Mouse (Mus musculus) cerebellum, postnatal 36 days (tissue): ENCODE data around the gene Macrod1.

ENCODE experiments used
- DNase-seq, 2 experiments: peaks; one replicate each; pipeline ENCODE4 v3.0.0; 2021 to 2022; ENCODE audit warnings: mixed read lengths in 2 of 2

The Macrod1 gene

DNA sequence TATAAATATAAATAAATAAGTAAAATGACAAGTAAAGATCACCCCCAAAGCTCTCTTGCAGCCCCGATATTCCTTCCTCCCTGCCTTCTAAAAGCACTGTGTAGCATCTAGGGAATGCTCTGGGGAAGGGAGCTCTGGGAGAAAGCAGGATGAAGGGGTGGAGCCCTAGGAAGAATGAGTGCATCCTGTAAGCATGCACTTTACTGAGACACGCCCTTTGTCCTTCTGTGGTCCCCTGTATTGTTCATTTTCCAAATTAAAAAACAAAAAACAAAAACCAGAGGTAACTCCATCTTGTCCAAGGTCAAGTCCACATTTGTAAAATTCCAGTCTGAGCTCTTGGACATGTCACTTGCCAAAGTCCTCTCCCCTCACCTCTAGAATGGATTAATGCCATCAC is 148.3 kb downstream of the Macrod1 start:
- no peak for DNase-seq

DNA sequence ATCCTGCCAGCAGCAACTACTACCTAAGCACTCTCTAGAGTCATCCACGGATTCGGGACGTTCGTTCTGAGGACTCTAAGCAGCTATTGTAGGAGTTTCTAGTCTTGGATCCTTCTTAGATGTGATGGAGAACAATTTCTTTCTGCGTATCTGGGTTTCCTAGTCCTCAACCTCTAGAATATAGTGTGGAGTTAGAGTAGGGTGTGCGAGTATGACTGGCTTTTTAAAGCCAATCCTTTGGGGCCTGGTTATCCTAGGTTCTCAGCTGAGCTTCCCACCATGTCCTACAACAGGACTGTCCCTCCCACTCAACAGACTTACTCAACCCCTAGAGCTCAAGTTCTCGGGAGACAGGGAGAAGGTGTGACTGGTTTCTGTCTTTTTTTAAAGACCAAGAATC is 148.7 kb downstream of the Macrod1 start:
- DNase-seq = no peak

DNA sequence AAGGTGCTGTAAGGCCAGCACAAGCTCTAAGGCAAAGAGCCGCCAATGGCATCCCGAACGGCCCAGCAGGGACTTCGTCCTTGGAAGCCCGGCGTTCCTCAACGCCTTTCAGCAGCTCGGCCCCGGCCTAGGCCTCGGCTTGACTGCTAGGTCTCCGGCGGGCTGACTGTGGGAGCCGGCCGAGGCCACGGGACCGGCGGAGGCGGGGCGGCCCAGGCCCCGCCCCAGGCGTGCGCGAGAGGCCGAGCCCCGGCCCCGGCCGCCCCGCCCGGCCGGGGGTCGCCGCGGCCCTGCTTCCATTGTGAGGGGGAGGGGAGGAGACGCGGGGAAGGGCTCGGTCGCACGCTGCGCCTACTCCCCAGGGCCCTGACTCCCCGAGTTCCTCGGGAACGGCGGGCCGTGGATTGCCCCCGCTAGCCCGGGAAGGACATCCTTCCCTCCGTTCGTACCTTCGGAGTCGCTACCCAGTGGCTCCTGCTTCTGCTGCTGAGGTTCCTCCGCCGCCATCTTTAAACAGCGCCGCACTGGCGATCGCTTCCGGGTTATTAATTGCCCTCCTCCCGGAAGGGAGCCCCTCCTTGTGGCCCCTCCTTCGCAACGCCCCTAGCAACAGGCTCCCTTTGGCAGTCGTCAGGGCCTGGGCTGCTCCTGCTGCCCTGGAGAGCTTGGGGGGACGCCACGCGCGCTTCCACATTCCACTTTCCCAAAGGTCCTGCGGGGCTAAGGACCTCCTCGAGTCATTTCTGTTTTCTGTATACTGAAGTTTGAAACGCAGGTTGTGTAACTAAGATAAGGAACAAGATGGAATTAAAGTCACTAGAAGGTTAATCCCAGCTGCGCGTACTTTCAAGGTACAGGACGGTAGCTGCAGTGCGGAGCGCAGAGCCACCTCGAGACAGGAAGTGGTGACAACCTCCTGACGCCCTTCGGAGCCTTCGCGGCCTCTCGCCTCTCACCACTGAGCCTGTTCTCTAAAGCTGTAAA is 149.4 kb downstream of the Macrod1 start, which contains the start of gene Otub1:
Gene Otub1 (minus strand): TSS at position 564 of the 984 bp plus-strand sequence.
- DNase-seq = peak; percentile 88

DNA sequence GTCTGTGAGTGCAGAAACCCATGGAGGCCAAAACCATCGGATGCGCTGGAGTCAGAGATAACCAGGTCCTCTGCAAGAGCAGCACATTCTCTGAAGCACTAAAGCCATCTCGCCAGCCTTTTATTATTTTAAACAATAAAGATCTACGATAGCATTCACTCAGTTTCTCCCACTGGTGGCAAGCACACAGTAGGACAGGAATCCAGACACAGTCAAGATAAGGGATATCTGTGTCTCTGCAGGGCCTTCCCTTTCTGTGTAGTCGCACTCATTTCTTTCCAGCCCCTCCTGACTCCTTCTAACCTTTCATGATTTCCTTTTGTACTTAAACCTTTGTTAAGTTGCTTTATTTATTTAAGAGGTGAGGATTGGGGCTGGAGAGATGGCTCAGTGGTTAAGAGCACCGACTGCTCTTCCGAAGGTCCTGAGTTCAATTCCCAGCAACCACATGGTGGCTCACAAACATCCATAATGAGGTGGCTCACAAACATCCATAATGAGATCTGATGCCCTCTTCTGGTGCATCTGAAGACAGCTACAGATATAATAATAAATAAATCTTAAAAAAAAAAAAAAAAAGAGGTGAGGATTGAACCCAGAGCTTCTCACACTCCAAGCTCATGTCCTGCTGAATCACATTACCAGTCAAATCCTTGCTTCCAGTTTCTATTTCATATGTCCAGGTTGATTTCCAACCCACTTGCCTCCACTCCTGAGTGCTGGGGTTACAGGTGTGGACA is 153.5 kb downstream of the Macrod1 start:
- DNase-seq = no peak

DNA sequence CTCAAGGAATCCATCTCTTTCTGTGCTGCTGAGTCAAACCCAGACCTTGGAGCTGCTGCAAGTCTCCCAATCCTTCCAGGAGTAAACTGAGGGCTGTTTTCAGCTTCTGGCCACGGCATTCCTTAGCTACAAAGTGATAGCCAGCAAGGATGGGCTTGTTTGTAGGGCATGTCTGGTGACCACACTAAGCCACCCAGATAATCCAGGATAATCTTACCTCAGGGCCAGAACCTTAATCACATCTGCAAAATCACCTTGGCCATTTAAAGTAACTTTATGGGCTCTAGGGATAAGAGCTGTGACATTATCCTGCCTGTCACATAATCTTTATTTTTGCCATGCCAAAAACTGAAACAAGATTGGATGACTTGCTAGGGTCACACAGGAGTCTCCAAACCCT is 155.6 kb downstream of the Macrod1 start:
- no peak for DNase-seq

DNA sequence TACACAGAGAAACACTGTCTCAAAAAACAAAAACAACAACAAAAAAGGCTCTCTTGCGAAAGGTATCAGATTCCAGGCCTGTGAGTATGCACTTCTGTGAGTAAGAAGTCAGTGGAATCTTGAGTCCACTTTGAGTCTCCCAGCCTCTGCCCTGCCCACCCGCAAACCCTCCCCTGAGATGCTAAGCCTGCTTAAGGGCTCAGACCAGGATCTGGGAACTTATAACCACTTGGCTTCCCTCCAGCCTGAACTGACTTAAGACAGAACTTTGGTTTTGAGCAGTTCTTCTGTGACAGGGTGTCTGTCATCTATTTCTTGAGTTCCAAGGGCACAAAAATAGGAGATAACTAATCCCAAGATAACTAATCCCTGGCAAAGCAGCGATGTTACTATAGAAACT is 156.4 kb downstream of the Macrod1 start:
- no peak for DNase-seq

DNA sequence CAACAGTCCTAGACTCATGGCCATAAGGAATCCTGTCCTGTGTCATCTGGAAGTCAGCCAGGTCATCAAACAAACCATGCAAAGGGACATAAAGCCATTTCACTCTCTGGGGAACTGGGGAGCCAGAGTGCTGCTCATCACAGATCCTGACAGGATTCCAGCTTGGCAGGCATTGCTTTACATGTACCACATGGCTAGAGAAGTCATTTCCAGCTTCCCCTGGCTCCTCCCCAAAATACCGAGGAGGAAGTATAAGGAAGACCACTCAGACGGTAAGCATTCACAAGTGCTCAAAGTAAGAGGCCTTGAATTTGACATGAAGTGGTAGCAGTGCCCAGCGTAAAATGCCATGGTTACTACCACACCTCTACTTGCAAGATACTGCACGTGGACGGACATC is 157.9 kb downstream of the Macrod1 start:
- peak; percentile 47 to 51 for DNase-seq

DNA sequence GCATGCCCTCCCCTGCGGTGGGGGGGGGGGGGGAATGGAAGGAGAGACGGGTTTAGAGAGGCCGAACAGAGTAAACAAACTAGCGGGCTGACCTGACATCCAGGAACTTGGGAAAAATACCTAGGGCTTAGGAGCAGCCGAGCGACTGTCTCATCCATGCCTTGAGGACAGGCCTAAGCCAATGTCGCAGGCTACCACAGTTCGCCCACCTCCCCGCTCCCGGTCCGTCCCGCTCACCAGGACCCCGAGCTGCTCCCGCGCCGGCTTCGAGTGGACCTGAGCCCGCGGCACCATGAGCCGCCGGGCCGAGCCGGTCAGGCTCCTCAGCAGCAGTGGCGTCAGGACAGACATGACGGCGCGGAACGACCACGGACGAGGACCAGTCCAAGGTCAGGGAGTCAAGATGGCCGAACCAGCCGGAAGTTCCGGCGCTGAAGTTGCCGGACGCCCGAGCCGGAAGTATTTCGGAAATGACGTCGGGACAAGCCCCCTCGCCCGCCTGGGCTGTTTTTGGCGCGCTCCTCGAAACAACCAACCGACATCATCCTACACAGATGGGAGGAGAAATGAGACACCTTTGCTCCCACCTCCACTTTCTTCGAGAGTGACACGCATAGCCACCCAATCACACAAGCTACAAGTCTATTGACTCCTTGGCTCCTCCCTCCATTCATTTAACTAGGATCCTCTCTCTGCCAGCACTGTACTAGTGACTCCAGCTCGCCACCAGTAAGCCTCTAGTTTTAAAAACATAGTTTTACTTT is 160.7 kb downstream of the Macrod1 start, which contains the start of gene Cox8a:
Gene Cox8a (minus strand): TSS at position 455 of the 764 bp plus-strand sequence.
- DNase-seq = peak; percentile 96 to 97

DNA sequence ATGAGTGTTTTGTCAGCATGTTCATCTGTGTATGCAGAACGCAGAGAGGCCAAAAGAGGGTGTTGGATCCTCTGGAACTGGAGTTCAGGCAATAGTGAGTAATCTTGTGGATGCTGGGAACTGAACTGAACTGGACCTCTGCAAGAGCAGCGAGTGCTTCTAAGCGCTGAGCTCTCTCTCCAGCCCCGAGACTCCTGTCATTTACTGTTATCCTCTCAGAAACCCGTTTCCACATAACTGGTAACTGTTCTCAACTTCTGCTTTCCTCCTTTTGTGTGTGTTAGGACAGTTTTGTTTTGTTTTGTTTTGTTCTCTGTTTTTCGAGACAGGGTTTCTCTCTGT is 161.3 kb downstream of the Macrod1 start:
- no peak for DNase-seq

DNA sequence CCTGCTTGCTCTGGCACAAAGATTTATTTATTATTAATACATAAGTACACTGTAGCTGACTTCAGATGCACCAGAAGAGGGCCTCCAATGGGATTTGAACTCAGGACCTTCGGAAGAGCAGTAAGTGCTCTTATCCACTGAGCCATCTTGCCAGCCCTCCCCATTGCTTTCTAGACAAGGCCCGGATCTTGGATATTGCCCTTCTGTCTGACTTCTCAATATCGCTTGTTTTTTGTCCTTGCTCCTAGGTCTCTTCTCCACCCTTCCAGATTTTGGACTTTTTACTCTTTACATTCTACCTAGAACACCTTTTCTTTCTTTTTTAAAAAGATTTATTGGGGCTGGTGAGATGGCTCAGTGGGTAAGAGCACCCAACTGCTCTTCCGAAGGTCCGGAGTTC is 162.1 kb downstream of the Macrod1 start:
- DNase-seq = no peak

DNA sequence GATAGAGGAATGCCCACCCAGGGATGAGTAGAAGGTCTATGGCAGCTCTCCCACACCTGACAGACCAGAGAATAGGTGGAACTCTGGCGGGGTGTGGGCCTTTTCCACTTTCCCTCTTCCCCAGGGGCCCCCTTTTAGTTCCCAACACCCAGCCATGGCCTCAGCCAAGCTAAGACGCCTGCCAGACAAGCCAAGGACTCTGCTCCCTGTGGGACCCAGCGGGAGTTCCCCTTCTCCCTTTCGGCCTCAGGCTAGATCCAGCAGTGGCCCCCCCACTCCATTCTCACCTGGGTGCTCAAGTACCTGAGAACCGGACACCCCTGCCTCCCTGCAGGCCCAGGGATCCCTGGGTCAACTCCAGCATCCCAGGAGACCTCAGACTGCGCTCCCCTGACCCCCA is 165.6 kb downstream of the Macrod1 start:
- no peak for DNase-seq

DNA sequence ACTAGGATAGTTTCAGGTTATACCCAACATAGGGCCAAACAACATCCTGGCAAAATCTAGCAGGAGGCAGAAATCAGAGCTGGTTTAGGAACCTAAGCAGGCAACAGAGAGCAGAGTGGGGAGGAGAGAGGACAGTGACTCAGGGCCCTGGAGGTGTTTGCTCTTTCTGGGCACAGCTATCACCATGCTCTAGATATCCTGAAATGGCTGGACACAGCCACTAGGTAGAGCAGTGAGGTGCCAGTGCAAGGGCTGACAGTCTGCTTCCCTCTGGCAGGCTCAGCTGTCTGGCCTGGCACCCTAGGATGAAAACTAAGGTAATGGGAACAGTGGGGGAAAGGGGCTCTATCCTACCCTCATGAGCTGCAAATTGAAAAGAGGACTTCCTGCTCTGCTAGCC is 166.9 kb downstream of the Macrod1 start:
- no peak for DNase-seq

DNA sequence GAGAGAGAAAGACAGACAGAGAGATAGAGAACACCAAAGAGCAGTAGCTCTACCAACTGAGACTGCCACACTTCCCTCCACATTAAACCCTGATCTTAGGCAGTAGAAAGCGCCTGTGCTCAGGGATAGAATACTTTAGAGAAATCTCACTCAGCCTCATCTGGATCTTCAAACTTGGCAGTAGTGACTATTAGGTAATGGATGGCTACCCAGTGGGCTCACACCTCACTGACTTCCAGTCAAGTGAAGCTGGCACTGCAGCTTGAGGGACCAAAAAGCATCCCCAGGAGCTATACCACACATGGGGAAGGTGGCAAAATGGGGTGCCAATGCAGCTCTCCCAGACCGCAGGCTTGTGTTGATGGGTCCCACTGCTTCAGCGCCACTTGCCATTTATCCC is 167.6 kb downstream of the Macrod1 start:
- no peak for DNase-seq

DNA sequence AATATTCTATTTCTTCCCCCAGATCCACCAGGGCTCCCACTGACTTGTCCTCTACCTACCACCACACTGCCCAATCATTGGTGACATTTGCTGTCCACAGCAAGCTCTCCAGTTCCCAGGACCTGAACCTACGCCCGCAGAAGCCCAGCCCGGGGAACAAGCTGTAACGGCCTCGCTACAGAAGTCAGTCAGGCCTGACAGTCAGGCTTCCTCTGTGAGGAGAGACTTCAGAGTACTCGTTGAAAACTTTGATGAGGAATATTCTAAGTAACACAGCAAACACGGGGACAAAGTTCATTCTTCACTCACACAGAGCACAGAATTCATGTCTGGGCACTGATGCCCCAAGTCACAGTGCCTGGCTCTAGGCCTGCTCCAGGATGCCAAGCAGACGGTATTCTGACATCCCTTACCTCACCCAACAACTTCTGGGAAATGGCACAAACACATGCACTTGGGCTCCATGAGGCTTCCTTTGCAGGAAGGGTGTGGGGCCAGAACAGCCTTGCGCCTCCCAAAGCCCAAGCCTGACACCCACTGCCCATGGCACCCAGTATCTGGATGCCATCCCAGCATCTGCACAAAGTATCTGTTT is 168.6 kb downstream of the Macrod1 start:
- DNase-seq = no peak

DNA sequence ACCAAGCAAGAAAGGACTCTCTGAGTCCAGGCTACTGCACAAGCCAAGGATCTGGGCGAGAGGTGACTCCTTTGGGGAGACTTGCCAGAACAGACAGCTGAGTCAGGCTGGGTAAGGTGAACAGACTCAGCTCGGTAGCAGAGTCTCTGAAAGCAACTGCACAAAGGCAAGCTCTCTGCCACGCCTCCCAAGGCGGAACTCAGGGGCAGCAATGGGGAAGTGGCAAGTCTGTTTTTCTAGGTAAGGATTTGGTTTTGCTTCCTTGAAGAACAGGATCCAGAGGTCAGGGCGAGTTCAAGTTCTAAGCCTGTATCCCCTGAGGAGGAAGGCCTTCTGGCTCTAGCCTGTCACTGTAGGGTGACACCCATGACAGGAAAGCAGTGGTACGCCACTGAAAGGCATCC is 169.9 kb downstream of the Macrod1 start:
- no peak for DNase-seq

DNA sequence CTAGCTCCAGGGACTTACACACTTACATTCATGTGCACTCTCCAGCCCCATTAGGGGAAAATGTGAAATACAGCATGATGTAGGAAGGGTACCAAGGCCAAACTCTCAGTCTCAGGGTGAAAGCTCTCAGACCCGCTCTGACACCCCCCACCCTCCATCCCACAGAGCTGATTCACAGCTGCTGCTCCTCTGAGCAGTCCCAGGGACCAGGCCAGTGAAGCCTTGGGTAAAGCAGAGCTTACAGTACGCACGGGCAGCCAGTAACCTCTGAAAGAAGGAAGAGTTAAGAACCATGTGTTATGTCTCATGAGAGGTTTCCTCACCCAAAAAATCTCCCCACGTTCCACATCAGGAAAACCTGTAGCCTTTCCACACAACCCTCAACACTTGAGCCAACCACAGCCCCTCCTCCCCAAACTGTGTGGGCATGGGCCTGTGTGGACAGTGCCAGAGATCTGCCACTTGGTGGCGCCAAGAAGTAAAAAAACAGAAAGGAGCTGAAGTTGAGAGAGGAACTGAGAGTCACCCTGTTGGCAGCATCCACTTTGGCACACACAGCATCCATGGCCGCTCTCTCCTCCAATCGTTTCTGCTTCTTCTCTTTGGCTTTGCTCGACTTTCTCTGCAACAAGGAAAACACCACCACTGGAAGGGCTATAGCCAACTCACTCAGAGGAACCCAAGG is 178.1 kb downstream of the Macrod1 start:
- peak; percentile 79 for DNase-seq

DNA sequence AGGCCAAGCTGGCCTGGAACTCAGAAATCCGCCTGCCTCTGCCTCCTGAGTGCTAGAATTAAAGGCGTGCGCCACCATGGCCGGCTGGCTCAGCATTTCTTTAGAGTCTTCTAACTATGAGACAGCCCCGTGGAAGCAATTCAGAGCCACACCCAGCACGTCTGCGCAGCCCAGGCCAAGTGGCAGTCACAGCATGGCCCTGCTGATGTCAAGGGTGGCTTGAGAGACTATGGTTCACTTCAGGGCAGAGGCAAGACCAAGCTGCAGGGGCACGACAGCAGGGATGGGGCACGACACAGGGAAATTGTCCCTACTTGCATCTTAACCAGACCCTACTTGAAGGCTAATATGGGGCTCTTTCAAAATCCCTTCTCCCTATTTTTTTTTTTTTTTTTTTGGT is 178.9 kb downstream of the Macrod1 start:
- DNase-seq = no peak

DNA sequence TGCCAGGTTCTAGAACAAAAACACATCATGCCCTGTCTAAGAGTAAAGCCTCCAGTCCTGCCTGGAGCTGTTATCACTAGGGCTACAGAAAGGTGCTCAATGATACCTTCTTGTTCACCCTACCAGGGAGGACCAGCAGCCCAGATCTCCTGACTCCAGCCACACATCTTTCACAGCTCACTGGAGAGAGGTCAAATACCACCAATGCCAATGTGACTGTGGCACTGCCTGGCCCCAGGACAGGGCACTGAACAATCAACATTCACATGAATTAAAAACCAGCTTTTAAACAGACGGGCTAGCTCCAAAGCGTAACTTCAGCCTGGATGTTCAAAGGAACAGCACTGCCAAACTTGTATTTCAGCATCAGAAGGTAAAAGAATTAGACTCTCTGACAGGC is 179.4 kb downstream of the Macrod1 start:
- no peak for DNase-seq

DNA sequence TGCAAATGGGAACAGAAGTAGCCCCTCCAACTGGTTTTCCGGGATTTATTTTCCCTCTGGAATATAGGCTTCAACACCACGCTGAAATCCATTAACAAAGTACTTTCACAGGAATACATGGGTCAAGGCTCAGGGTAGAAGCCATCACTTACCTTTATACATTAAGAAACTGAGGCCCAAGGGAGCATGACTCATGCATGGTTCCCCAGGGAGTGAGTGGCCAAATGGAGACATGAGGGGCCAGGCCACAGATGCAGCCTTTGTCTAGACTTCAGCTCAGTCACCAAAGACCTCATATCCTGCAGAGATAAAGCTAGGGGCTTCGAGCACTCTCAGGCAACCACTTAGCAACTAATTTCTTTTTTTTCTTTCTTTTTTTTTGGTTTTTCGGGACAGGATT is 180.1 kb downstream of the Macrod1 start:
- DNase-seq = no peak

DNA sequence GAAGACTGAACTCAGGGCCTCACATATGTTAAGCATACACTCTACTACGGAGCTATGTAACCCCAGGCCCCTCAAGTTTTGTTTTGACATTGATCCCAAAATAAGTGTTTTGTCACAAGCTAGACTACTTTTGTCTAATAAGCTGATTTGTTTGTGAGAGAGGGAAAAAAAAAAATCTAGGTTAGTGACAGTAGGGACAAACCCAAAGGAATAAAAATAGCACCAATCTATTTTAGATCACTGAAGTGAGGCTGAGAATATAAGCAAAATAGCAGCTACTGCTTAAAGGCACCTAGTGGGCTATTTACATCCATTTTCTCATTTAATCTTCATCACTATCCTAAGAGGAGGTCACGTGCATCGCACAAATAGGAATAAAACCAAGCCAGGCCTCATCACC is 183.0 kb downstream of the Macrod1 start:
- DNase-seq = no peak

DNA sequence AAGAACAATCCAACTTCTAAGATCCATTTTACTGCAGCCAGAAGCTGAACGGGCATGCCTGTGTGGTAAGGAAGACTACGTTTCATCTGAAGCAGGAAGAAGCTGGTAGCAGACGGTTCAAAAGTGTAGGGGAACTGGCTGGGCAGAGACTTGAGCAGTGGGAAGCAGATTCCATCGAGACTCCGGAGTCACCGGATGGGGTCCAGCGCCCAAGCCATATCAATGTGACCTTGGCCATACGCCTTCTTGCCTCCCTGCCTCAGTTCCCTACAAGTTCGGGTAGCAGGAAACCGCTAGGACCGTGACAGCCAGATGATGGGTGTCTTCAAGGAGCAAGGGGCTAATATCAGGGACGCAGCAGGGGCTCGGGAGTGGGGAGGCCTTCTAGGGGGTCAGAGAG is 183.7 kb downstream of the Macrod1 start:
- peak; percentile 22 to 32 for DNase-seq
